Mouse (Mus musculus) ZHBTc4 (cell line): ENCODE measurements around the gene Mrpl47.
"Not testable (repeated sequence)": the region's sequence is repeated elsewhere in the genome, so short reads cannot be mapped to it uniquely, and the experiment has no call there.

Experiments used
- DNase-seq: peaks from one replicate; pipeline ENCODE4 v3.0.0-alpha.2; 2011; ENCODE audit warnings: low read depth, low spot score

Mrpl47 gene

DNA sequence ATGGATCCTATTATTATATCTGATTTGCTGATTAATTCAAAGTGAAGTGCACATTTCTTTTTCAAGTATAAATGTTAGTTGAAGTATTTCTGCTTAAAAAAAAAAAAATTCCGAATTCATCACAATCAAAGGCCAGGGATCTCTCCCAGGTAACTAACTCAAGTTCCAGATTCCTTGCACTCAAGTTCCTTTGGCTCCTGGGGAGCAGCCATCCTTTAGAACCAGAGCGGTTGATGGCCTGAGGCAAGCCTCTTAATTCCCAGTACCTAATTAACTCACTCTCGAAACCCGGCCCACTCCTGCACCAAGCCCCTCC lies 29.4 kb downstream of the Mrpl47 start:
- no peak for DNase-seq

- DNase-seq = peak; percentile 53
Observed at GRCm38 (mm10) chr3:32705647-32706348, 31.6 kb downstream of the Mrpl47 start, which contains the start of gene Actl6a. Gene Actl6a (plus strand): TSS chr3:32706298.

DNA sequence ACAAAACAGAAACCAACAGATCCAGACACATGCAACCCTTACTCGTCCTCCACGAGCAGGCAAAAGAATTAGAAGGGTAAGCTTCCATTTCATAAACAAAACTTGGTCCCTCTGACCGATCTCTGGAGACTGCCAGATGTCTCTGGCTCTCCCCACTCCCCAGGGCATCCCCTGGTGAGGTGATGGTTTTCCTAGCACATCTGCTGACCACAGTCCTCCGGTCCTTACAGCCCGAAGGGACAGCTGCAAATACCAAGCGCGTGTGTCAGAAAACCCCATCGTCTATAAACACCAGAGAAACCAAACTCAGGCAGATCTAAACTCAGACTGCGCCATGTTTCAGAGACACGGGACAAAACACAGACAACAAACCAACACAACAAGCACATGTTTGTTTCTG lies 32.8 kb downstream of the Mrpl47 start:
- not testable (repeated sequence) for DNase-seq

GRCm38 (mm10) chr3:32704021-32704420 lies 33.4 kb downstream of the Mrpl47 start:
- not testable (repeated sequence) for DNase-seq

GRCm38 (mm10) chr3:32698228-32698863 lies 39.1 kb downstream of the Mrpl47 start:
- DNase-seq = peak; percentile 91

GRCm38 (mm10) chr3:32695583-32695980 lies 41.8 kb downstream of the Mrpl47 start:
- DNase-seq = no peak

DNA sequence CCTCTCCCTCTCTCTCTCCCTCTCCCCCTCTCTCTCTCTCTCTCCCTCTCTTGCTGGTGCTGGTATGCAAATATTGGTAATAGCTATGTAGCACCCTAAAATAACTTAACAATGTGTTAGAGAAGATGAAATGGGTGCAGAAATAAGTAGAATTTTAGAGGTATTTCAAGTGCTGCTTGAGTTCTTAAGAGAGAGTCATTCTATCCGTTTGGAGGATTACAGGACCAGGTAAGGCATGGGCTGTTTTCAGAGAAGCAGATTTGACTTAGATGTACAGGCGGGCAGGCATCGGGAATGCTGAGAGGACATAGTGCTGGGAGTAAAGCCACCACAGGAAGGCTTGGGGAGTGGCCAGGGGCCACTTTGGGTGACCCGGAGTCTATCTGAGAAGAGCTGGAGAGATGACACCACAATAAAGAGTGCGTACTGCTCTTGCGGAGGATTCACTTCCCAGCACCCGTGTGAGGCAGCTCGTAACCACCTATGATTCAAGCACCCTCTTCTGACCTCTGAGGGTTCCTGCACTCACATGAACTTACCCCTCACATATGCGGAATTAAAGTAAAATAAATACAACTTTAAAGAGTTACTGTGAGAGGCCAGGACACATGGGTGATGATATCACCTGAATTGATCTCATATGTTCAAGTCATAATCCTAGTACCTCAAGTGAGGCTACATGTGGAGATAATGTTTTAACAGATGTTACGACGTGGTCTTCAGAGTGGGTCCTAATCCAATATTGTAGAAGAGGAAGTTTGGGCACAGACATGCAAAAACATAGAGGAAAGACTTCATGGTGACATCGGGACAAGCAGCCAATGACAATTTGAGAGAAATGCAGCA lies 42.4 kb downstream of the Mrpl47 start:
- DNase-seq = no peak

DNA sequence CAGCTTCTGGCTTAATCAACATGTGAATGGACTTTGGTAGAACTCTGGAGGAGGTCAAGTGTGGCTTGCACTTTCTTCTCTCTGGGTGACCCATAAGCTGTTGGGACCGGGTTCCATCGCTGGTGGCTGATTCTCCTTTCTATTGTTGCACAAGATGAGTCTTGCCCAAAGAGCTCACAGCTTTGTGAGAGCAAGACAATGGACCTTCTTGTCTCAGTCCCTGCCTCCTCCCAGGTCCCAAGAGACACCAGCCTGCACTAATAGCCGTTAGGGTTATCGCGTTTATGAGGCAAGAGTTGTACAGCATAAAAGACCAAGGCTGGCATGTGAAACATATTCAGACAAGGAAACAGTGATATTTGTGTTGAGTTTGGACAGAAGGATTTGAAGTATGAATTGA lies 43.2 kb downstream of the Mrpl47 start:
- DNase-seq = peak; percentile 34

GRCm38 (mm10) chr3:32691841-32692240 lies 45.6 kb downstream of the Mrpl47 start:
- DNase-seq = no peak

DNA sequence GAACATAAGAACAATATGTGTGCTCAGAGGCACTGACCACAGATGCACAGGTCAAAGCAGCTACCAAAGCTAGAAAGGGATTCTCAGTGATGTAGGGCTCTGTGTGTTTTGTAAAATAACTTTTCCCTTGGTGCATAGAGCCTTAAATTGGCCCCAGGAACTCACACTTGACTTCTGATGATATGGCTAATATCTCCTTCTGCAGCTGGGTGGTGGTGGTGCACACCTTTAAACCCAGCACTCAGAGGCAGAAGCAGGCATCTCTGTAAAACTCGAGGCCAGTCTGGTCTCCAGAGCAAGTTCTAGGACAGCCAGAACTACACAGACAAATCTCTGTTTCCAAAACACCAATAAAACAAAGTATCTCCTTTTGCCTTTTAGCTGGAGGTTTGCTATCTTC lies 46.5 kb downstream of the Mrpl47 start:
- DNase-seq = no peak

- DNase-seq = no peak
Observed at GRCm38 (mm10) chr3:32690008-32690407, 47.4 kb downstream of the Mrpl47 start.

DNA sequence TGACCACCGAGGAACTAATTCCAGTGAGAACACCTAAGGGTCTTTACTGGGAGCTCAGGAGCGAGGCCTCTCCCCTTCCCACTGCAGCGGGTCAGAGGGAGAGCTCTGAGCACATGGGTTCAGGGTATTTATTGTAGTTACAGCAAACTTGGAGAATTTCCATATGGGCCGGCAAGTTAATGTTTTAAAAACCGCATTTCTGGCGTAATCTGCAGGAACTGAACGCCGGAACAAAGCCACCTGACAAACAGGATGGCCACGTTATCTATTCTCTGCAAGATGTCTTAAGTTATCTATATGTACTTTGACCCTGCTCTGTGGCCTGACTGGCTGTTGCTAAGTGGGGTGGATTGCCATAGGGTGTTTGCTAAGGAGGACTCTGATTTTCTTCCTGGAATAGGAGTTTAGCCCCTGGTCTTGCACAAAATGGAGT lies 47.8 kb downstream of the Mrpl47 start:
- no peak for DNase-seq

- peak; percentile 33 for DNase-seq
Observed at GRCm38 (mm10) chr3:32687156-32687555, 50.2 kb downstream of the Mrpl47 start.

- DNase-seq = no peak
Observed at GRCm38 (mm10) chr3:32686537-32686936, 50.9 kb downstream of the Mrpl47 start.

DNA sequence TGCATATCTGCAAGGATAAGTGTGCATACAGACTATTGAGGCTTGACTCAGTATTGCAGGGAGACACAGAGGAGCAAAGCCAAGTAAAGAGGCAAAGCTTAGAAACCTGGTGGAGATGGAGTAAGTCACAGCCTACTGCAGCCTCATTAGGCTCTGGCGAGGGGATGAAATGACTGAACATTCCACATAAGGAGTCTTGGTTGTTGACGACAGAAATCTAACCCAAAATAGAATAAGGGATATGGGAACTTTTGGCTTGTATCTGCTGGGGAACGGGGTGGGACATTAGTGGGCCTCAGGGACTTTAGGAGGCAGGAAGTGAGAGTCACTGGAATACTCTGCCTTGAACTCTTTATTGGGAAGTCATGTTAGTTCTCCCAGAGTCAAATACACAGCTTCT lies 52.8 kb downstream of the Mrpl47 start:
- DNase-seq = no peak

GRCm38 (mm10) chr3:32682910-32683531 lies 54.4 kb downstream of the Mrpl47 start:
- DNase-seq = no peak

- no peak for DNase-seq
Observed at GRCm38 (mm10) chr3:32676393-32676792, 61.0 kb downstream of the Mrpl47 start.
